Mouse (Mus musculus): ENCODE measurements around the gene Nrarp. TPM values are rescaled to one million over a fixed set of nuclear protein-coding genes. Genes with fewer than 3 reads are reported as not detected.

Nrarp gene
- polyA plus RNA-seq, 1 experiment from 2014 or later: 65.8 TPM

DNA sequence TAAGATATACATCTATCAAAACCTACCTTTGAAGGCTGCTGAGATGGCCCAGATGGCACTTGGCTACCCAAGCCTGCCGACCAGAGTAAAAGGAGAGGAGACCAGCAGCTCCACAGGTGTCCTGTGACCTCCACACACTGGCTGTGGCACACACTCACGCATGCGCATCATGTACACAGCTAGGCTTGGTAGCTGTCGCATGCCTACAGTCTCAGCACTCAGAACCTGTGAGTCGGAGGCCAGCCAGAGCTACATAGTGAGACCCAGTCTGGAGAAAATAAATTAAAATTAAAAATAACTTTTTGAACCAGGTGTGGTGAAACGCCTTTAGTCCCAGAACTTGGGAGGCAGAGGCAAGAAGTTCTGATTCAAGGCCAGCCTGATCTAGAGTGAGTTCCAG, 7.3 kb downstream of the Nrarp start:
- Histone ChIP-seq H3K4me1 (peaks cover 43% of the 10 kb centered on the region), H3K27ac (replicated peaks) (no peak overlapping the region), H3K4me3 (no peak overlapping the region), H3K9me3 (replicated peaks) (no peaks in the 10 kb centered on the region), H3K36me3 (peaks cover 20% of the 10 kb centered on the region), H3K27me3 (ENCODE audit: low read depth, poor library complexity, severe bottlenecking) (peaks cover 10% of the 10 kb centered on the region; the same call in 1 of the 2 replicates)
- no peak for DNase-seq (ENCODE audit: low spot score)
- 88% methylated on average over 6 of the region's 6 CpGs for WGBS

DNA sequence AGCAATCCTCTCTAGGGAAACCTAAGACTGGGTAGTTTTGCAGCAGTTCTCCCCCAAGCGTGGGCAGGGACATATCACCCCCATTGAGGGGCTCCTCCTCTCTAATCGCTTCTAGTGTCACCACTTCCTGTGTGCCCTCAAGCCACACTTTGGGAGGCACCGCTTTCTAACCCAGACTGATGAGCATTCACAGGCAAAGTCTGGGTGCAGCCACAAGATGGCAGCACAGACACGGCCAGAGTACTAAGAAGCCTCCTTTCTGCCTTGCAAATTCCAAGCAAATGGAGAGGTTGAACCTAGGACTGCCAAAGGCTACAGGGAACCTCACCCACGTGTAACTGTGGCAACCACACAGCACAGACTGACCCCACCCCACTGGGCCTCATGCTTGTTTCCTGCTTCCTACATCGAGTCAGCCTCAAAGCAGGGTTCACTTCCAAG, 12.8 kb downstream of the Nrarp start:
- Histone ChIP-seq H3K4me1 (peaks cover 34% of the 10 kb centered on the region), H3K36me3 (peaks cover 5% of the 10 kb centered on the region; the same call in 1 of the 2 replicates), H3K9me3 (replicated peaks) (no peaks in the 10 kb centered on the region), H3K4me3 (no peak overlapping the region), H3K27me3 (ENCODE audit: low read depth, poor library complexity, severe bottlenecking) (peaks cover 51% of the 10 kb centered on the region), H3K27ac (replicated peaks) (peak overlapping the region; percentile 59; the same call in 1 of the 2 replicates)
- DNase-seq (ENCODE audit: low spot score): peak; percentile 86
- WGBS: 3% methylated on average over 6 of the region's 6 CpGs

DNA sequence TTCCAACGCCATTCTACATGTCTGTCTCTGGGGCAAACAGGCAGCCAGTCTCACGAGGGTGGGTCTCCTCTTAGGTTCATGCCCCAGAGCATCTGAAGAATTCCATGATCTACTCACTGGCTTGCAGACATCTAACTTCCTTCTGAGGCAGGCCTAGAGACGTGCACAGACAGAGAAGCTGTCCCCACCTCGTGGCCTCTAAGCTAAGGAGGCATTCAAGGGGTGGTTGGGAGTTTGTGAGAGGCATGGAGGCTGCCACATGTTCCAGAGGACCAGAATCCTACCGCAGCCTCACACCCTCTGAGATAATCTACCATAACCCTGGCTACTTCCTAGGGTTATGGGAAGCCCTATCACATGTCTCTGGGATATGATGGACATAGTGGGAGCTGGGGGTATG, 13.4 kb downstream of the Nrarp start:
- 78% methylated on average over 5 of the region's 5 CpGs for whole genome bisulfite sequencing
- Histone ChIP-seq H3K4me3 (no peak overlapping the region), H3K4me1 (peaks cover 34% of the 10 kb centered on the region), H3K9me3 (replicated peaks) (no peaks in the 10 kb centered on the region), H3K27me3 (ENCODE audit: low read depth, poor library complexity, severe bottlenecking) (peaks cover 51% of the 10 kb centered on the region), H3K27ac (replicated peaks) (no peak overlapping the region), H3K36me3 (peaks cover 11% of the 10 kb centered on the region)
- no peak for DNase-seq (ENCODE audit: low spot score)

DNA sequence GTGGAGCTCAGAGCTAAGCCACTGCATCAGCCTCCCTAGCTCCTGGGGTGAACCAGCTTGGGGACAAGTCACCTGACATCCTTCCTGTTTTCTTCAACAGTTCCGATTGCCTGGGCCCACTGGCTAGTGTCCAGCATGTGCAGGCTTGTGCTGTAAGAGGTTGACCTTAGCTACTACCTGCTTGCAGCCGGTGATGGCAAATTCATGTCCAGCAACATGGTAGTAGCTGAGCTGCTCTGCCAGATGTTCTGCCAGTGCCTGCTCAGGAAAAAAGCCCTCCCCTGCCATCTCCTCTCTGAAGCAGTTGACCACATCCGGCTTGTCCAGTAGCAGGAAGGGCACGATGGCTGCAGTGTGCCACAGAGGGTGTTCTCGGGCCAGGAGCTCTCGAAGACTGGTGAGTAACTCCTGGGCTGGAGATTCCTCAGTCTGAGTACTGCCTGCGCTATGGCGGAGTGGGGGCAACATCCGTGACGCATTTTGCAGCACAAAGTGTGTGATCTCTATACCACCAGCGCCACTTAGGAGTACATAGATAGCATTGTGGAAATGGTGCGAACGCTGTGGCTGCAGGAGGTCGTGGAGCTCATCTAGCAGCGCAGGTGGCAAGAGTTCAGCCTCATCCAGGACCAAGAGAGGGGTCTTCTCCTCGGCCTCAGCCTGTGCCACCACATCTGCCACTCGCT, 14.1 kb downstream of the Nrarp start:
- peaks cover 51% of the 10 kb centered on the region for H3K27me3 ChIP-seq (ENCODE audit: low read depth, poor library complexity, severe bottlenecking)
- H3K4me3 ChIP-seq: peak overlapping the region; percentile 39; the same call in 1 of the 2 replicates
- DNase-seq (ENCODE audit: low spot score): no peak
- H3K27ac ChIP-seq (replicated peaks): 0 out of 2 replicates have a peak overlapping the region, but pooled peaks have one; percentile 11
- peaks cover 34% of the 10 kb centered on the region for H3K4me1 ChIP-seq
- no peaks in the 10 kb centered on the region for H3K9me3 ChIP-seq (replicated peaks)
- WGBS: 82% methylated on average over 17 of the region's 17 CpGs
- peaks cover 17% of the 10 kb centered on the region for H3K36me3 ChIP-seq

DNA sequence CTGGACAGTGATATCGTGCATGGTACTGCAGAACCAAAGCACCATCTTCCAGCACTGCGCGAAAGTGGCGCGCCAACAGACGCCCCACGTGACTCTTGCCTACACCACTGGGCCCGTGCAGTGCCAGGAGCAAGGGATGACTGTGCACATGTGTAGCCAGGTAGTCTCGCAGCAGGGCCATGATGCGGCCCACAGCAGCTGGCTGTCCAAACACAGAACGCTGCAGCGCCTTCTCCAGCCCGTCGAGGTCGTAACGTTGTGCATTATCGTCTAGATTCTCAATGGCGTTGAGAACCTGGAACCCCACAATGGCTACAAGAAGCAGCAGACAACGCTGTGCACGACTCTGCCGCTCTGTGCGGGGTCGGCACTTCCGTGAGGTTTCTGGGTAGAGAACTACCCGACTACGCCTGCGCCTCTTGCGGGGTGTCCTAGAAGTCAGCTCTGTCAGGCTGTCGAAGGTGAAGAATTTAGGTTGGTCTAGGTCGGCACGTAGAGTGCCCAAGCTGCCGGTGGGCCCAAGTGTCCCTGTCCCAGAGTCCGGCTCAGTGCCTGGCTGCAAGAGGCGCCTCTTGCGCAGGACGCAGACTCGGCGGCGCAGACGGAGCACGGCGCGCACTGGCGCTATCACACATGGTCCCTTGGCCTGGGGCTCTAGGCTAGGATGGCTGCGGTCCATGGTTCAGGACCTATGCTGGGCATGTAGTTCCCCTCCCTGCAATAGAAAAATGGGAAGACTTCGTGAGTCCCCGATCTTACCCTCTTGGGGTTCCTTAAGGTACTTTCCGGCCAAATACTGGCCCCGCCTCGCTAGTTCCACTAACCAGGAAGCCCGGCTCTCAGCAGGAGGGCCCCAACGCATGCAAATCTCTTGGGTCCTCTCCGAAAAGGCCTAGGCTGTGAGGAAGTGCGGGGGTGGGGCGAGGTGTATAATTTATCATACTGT, 14.9 kb downstream of the Nrarp start:
- Histone ChIP-seq H3K36me3 (peaks cover 26% of the 10 kb centered on the region), H3K9me3 (replicated peaks) (no peaks in the 10 kb centered on the region), H3K4me1 (peaks cover 34% of the 10 kb centered on the region), H3K4me3 (peak overlapping the region; percentile 39), H3K27me3 (ENCODE audit: low read depth, poor library complexity, severe bottlenecking) (peaks cover 51% of the 10 kb centered on the region), H3K27ac (replicated peaks) (peak overlapping the region; percentile 11; the same call in 1 of the 2 replicates)
- 22% methylated on average over 55 of the region's 55 CpGs for WGBS
- no peak for DNase-seq (ENCODE audit: low spot score)

DNA sequence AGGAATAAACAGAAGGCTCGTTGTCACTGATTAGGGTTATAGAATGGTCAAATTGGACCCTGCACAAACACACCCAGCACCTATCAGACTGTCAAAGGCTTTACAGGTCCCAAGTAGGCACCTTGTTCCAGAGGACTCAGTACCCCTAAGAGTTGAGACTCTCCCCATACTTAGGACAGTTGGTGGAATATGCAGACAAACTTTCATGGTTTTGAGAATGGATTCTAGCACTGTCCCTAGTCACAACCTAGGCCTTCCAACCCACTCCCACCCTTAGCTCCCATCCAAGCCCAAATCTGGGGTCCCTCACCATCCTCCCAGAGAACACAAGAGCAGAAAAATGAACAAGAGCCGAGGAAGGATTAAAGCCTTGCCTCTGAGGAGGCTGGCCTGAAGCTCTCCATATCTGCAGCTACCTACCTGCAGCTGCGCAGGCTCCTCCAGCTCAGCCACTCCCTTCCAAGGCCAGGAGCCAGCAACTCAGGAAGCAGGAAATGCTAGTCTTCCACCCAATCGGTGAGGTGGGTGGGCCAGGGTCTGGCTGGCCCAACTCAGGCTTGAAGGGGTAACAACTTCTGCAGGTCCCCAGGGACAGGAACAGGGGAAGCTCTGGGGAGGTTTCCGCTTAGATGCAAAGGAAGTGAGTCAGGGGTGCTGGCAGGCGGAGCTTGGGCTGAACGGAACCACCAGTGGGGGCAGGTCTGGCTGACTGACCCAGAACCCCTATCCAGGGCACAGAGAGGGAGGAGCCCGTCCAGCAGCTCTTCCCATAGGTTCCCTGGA, 15.8 kb downstream of the Nrarp start, which contains the start of gene Tor4a:
TSS of gene Tor4a (minus strand) at position 715 of the 783 bp plus-strand sequence.
- H3K36me3 ChIP-seq: peaks cover 34% of the 10 kb centered on the region
- no peak for DNase-seq (ENCODE audit: low spot score)
- H3K27me3 ChIP-seq (ENCODE audit: low read depth, poor library complexity, severe bottlenecking): peaks cover 51% of the 10 kb centered on the region
- H3K27ac ChIP-seq (replicated peaks): no peak within 1 kb of the TSS; the same call in 1 of the 2 replicates
- peak within 1 kb of the TSS; percentile 39 for H3K4me3 ChIP-seq
- H3K9me3 ChIP-seq (replicated peaks): no peaks in the 10 kb centered on the region
- peaks cover 34% of the 10 kb centered on the region for H3K4me1 ChIP-seq
- 14% methylated on average over 8 of the region's 8 CpGs for WGBS

- peaks cover 34% of the 10 kb centered on the region for H3K4me1 ChIP-seq
- H3K36me3 ChIP-seq: peaks cover 43% of the 10 kb centered on the region
- DNase-seq (ENCODE audit: low spot score): no peak
- no peaks in the 10 kb centered on the region for H3K9me3 ChIP-seq (replicated peaks)
- no peak overlapping the region for H3K4me3 ChIP-seq
- H3K27me3 ChIP-seq (ENCODE audit: low read depth, poor library complexity, severe bottlenecking): peaks cover 51% of the 10 kb centered on the region
- H3K27ac ChIP-seq (replicated peaks): no peak overlapping the region
- 21% methylated on average over 2 of the region's 2 CpGs for WGBS
Measured at GRCm38 (mm10) chr2:25197191-25197590, 16.6 kb downstream of the Nrarp start.

- Histone ChIP-seq H3K4me3 (no peak overlapping the region), H3K4me1 (peaks cover 33% of the 10 kb centered on the region), H3K27ac (replicated peaks) (no peak overlapping the region), H3K9me3 (replicated peaks) (no peaks in the 10 kb centered on the region), H3K36me3 (peaks cover 50% of the 10 kb centered on the region), H3K27me3 (ENCODE audit: low read depth, poor library complexity, severe bottlenecking) (peaks cover 51% of the 10 kb centered on the region)
- DNase-seq (ENCODE audit: low spot score): no peak
Measured at GRCm38 (mm10) chr2:25197946-25198345, 17.4 kb downstream of the Nrarp start.

- 92% methylated on average over 2 of the region's 2 CpGs for WGBS
- Histone ChIP-seq H3K4me1 (peaks cover 16% of the 10 kb centered on the region), H3K9me3 (replicated peaks) (no peaks in the 10 kb centered on the region), H3K27me3 (ENCODE audit: low read depth, poor library complexity, severe bottlenecking) (peaks cover 27% of the 10 kb centered on the region), H3K4me3 (no peak overlapping the region), H3K27ac (replicated peaks) (no peak overlapping the region), H3K36me3 (peaks cover 77% of the 10 kb centered on the region)
- no peak for DNase-seq (ENCODE audit: low spot score)
Measured at GRCm38 (mm10) chr2:25200631-25201030, 20.1 kb downstream of the Nrarp start.

- no peak for DNase-seq (ENCODE audit: low spot score)
- Histone ChIP-seq H3K27ac (replicated peaks) (no peak overlapping the region), H3K27me3 (ENCODE audit: low read depth, poor library complexity, severe bottlenecking) (no peaks in the 10 kb centered on the region), H3K4me1 (0 out of 2 replicates have a peak, but pooled peaks cover 1% of the 10 kb centered on the region), H3K36me3 (peaks cover 99% of the 10 kb centered on the region), H3K4me3 (no peak overlapping the region), H3K9me3 (replicated peaks) (no peaks in the 10 kb centered on the region)
- WGBS: 72% methylated on average over 4 of the region's 4 CpGs
Measured at GRCm38 (mm10) chr2:25203631-25204214, 23.2 kb downstream of the Nrarp start.

DNA sequence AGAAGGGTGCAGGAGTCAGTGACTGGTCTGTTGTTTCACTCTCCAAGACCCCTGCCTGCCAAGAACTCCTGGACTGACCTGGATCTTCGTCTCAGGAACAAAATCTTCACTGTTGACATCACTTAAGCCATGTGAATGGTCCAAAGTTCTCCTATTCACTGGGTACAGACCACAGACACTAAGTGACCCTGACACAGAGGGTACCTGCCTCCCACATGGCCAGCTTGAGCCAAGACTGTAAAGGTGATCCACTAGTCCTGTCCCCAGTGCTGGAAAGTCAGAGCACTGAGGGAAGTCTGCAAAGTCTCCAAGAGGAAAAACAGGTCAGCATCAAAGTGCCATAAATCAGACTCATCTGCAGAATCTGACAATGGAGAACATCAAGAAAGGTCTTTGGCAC, 27.0 kb downstream of the Nrarp start:
- peaks cover 5% of the 10 kb centered on the region for H3K27me3 ChIP-seq (ENCODE audit: low read depth, poor library complexity, severe bottlenecking)
- whole genome bisulfite sequencing: 86% methylated on average over 1 of the region's 1 CpGs
- peaks cover 72% of the 10 kb centered on the region for H3K36me3 ChIP-seq
- no peak overlapping the region for H3K4me3 ChIP-seq
- DNase-seq (ENCODE audit: low spot score): no peak
- no peaks in the 10 kb centered on the region for H3K9me3 ChIP-seq (replicated peaks)
- peaks cover 28% of the 10 kb centered on the region for H3K4me1 ChIP-seq
- no peak overlapping the region for H3K27ac ChIP-seq (replicated peaks)

DNA sequence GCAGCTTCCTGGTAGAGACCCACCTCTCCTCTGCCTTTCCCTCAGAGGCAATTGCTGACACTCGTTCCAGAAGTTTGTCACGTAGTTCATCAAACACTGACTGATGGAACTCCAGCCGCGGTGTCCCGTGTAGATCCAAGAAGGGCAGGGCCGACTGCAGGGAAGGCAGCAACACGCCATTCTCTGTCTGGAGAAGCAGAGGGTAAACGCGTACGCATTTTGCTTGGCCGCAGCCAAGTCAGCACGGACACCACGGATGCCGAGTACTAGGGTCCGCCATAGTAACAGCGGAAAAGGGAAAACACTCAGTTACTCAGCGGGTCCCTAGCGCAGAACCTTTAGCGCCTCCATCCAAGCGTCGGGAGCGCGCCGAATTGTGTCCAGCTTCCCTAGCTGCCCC, 30.1 kb downstream of the Nrarp start:
- WGBS: under 1% methylated on average over 24 of the region's 24 CpGs
- DNase-seq (ENCODE audit: low spot score): no peak
- H3K9me3 ChIP-seq (replicated peaks): no peaks in the 10 kb centered on the region
- peak overlapping the region; percentile 81 for H3K4me3 ChIP-seq
- H3K27ac ChIP-seq (replicated peaks): peak overlapping the region; percentile 97
- peaks cover 28% of the 10 kb centered on the region for H3K4me1 ChIP-seq
- peaks cover 41% of the 10 kb centered on the region for H3K36me3 ChIP-seq
- peaks cover 22% of the 10 kb centered on the region for H3K27me3 ChIP-seq (ENCODE audit: low read depth, poor library complexity, severe bottlenecking)

Data from midbrain, embryonic 10.5 days (tissue).